ENCODE assay signal across 10 mouse cellular contexts in the genomic region with DNA sequence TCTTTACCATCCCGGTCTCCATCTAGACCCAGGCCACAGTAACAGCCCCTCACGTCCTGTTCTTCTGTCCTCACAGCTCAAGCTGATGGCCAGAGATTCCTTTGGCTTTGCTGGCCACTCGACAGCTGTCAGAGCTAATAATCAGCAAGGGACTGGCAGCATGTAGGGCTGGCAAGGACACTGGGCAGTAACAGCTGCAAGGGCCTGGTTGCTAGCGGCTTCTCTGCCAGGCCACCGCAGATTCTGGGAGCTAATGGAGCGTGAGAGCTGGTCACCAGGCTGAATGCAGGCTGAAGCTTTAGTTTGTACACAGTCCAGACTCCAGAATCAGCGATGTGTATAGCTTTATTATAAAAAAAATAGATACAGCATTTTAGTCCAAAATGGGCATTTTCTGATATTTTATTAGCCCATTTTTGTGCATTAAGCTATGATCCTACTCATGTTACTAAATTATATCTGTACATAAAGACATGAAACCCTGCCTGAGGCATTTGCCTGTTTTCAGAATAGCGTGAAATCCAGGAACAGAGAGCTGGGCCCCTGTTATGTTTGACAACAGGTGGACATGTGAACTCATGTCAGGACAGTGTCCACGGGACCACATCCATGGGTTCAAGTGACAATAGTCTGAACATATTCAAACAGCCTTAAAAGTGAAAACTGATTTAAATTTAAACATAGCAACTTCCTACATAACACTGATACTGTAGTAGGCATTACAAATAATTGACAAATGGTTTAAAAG. TPM values are rescaled to one million over a fixed set of nuclear protein-coding genes. Genes with fewer than 3 reads are reported as not detected.
DNase-seq lines count a peak whose midpoint lies in the region.
"Had no signal": no experiment of that assay in that cellular context is flagged by ENCODE, and none has a peak within 500 bp of the region (broad histone marks: within the 10 kb centered on the region; RNA-seq: fewer than 3 reads in every experiment).

No protein-coding gene starts in this region.

- peak; percentile 6 for DNase-seq in layer of hippocampus, adult 9-11 months
- DNase-seq in layer of hippocampus, adult 9-10 months (ENCODE audit: low spot score): no peak
- peak; percentile 27 for DNase-seq in brain, adult 2 months (ENCODE audit: low read depth, low spot score)
- DNase-seq in gastrocnemius, adult 18-20 months (ENCODE audit: low spot score): peak; percentile 58
- peak; percentile 39 to 70 for DNase-seq in kidney, postnatal 25 days
- no peak for DNase-seq in lung, postnatal 14 days
- no peak for DNase-seq in right cerebral cortex, postnatal 36 days (ENCODE audit: low spot score in 2 of 2)
- DNase-seq in left cerebral cortex, adult 9 months (ENCODE audit: low spot score in 2 of 2): no peak
- DNase-seq: adrenal gland, postnatal 14 days; liver, embryonic 13.5 days had no signal

RNA-seq across cellular contexts. Expression of gene Dap, which starts 16.6 kb away (rescaled TPM):
- 1 to 10 TPM; 8.5 to 8.9 TPM for total RNA-seq in gastrocnemius, adult 18-20 months (2021)

Comparison
In these comparisons a context has a peak if more than half of its experiments do, and no peak if none do; other contexts are left out.
1. DNase-seq: peak in layer of hippocampus, adult 9-11 months (single experiment), brain, adult 2 months (single experiment), gastrocnemius, adult 18-20 months (single experiment) and kidney, postnatal 25 days (2 of 2); none in layer of hippocampus, adult 9-10 months (single experiment), lung, postnatal 14 days (single experiment), right cerebral cortex, postnatal 36 days (0 of 2) and left cerebral cortex, adult 9 months (0 of 2).